21 mouse cellular contexts compared by ENCODE assay signal in genomic region chr2:102979519-102979918, GRCm38 (mm10).
"Had no signal": no experiment of that assay in that cellular context is flagged by ENCODE, and none has a peak within 500 bp of the region (broad histone marks: within the 10 kb centered on the region; RNA-seq: fewer than 3 reads in every experiment).

No protein-coding gene starts in this region.

- H3K4me1 ChIP-seq: lung, embryonic 15.5 days; midbrain, embryonic 10.5 days; midbrain, embryonic 12.5 days; neural tube, embryonic 13.5 days; neural tube, embryonic 15.5 days had no signal

- H3K4me2 ChIP-seq: lung, embryonic 15.5 days; midbrain, embryonic 12.5 days; neural tube, embryonic 13.5 days; neural tube, embryonic 15.5 days had no signal

- ATAC-seq: liver, postnatal 0 days; lung, postnatal 0 days; midbrain, embryonic 16.5 days had no signal

- H3K27ac ChIP-seq: lung, embryonic 15.5 days; macrophage; midbrain, embryonic 10.5 days; midbrain, embryonic 12.5 days; neural tube, embryonic 13.5 days; neural tube, embryonic 15.5 days had no signal

- H3K4me3 ChIP-seq: lung, embryonic 15.5 days; midbrain, embryonic 10.5 days; midbrain, embryonic 12.5 days; myocyte; neural tube, embryonic 13.5 days; neural tube, embryonic 15.5 days had no signal

- H3K27me3 ChIP-seq: lung, embryonic 15.5 days; midbrain, embryonic 12.5 days; neural tube, embryonic 13.5 days; neural tube, embryonic 15.5 days had no signal

- H3K9ac ChIP-seq: liver, postnatal 0 days; lung, embryonic 15.5 days; midbrain, embryonic 12.5 days; neural tube, embryonic 13.5 days; neural tube, embryonic 15.5 days had no signal

- H3K9me3 ChIP-seq: lung, embryonic 15.5 days; midbrain, embryonic 10.5 days; midbrain, embryonic 12.5 days; neural tube, embryonic 13.5 days; neural tube, embryonic 15.5 days had no signal

- DNase-seq: liver, postnatal 0 days; lung, adult 2 months; lung, postnatal 14 days; lung, postnatal 36 days; midbrain, embryonic 14.5 days; retina, postnatal 1 day; right cerebral cortex, adult 18-20 months; right cerebral cortex, postnatal 25 days; right cerebral cortex, postnatal 4 days; spleen, adult 18-20 months; thymus, adult 18-20 months; thymus, postnatal 14 days had no signal

- H3K36me3 ChIP-seq: lung, embryonic 15.5 days; midbrain, embryonic 10.5 days; midbrain, embryonic 12.5 days; neural tube, embryonic 13.5 days; neural tube, embryonic 15.5 days had no signal
